Mouse (Mus musculus): ENCODE results near the gene Srebf2. TPM values are rescaled to one million over a fixed set of nuclear protein-coding genes. Genes with fewer than 3 reads are reported as not detected.

Gene Srebf2
- total RNA-seq, 4 experiments from 2014 or later, result 175 to 214 (median 189) TPM

- DNase-seq (ENCODE audit: low spot score in 2 of 2), result no peak
These were observed 9.9 kb downstream of the Srebf2 start for GRCm38 (mm10) chr15:82156902-82157301.

GRCm38 (mm10) chr15:82158243-82159035, 11.5 kb downstream of the Srebf2 start:
- DNase-seq (ENCODE audit: low spot score in 2 of 2), result no peak

GRCm38 (mm10) chr15:82159471-82159870, 12.5 kb downstream of the Srebf2 start:
- DNase-seq (ENCODE audit: low spot score in 2 of 2), result no peak

GRCm38 (mm10) chr15:82160731-82161640, 14.0 kb downstream of the Srebf2 start:
- DNase-seq (ENCODE audit: low spot score in 2 of 2), result no peak

GRCm38 (mm10) chr15:82161965-82162600, 15.1 kb downstream of the Srebf2 start:
- no peak for DNase-seq (ENCODE audit: low spot score in 2 of 2)

- DNase-seq (ENCODE audit: low spot score in 2 of 2), result no peak
These were observed 16.5 kb downstream of the Srebf2 start for GRCm38 (mm10) chr15:82163356-82164060.

GRCm38 (mm10) chr15:82164061-82164399, 17.0 kb downstream of the Srebf2 start:
- DNase-seq (ENCODE audit: low spot score in 2 of 2), result no peak

GRCm38 (mm10) chr15:82164496-82164895, 17.5 kb downstream of the Srebf2 start:
- no peak for DNase-seq (ENCODE audit: low spot score in 2 of 2)

- peak; percentile 56 to 84 for DNase-seq (ENCODE audit: low spot score in 2 of 2)
These were observed 18.6 kb downstream of the Srebf2 start for GRCm38 (mm10) chr15:82165332-82166239.

GRCm38 (mm10) chr15:82166240-82167100, 19.5 kb downstream of the Srebf2 start:
- no peak for DNase-seq (ENCODE audit: low spot score in 2 of 2)

- no peak for DNase-seq (ENCODE audit: low spot score in 2 of 2)
These were observed 20.5 kb downstream of the Srebf2 start for GRCm38 (mm10) chr15:82167201-82168168.

- no peak for DNase-seq (ENCODE audit: low spot score in 2 of 2)
These were observed 22.7 kb downstream of the Srebf2 start for GRCm38 (mm10) chr15:82169671-82170070.

GRCm38 (mm10) chr15:82170437-82171377, 23.7 kb downstream of the Srebf2 start:
- no peak for DNase-seq (ENCODE audit: low spot score in 2 of 2)

- DNase-seq (ENCODE audit: low spot score in 2 of 2), result no peak
These were observed 25.7 kb downstream of the Srebf2 start for GRCm38 (mm10) chr15:82172648-82173047.

GRCm38 (mm10) chr15:82175091-82175490, 28.1 kb downstream of the Srebf2 start:
- no peak for DNase-seq (ENCODE audit: low spot score in 2 of 2)

- no peak for DNase-seq (ENCODE audit: low spot score in 2 of 2)
These were observed 30.8 kb downstream of the Srebf2 start for GRCm38 (mm10) chr15:82177743-82178290.

- no peak for DNase-seq (ENCODE audit: low spot score in 2 of 2)
These were observed 34.1 kb downstream of the Srebf2 start for GRCm38 (mm10) chr15:82181131-82181530.
